Mouse (Mus musculus) MEL (cell line): Measurements from ENCODE around the gene Tedc1. TPM values are rescaled to one million over a fixed set of nuclear protein-coding genes. Genes with fewer than 3 reads are reported as not detected.

Experiments used
- DNase-seq: peaks from one replicate; pipeline ENCODE4 v3.0.0; 2011; ENCODE audit warnings: low read depth, low spot score
- H3K27ac ChIP-seq: 2 replicates; pipeline ENCODE4 v1.5.1; 2012; ENCODE audit warnings: low read depth, mild to moderate bottlenecking, control low read depth, low read length, moderate library complexity; ENCODE audit not compliant: control insufficient read depth
- H3K27me3 ChIP-seq, 2 experiments: fragments of 150-350 bp in 1 of 2; sonication (generic) in 1 of 2; 2 replicates each; pipeline ENCODE4 v1.6.1; 2012; ENCODE audit warnings: low read length in 2 of 2, mild to moderate bottlenecking in 2 of 2, improper control_type of control experiment in 1 of 2, moderate library complexity in 1 of 2; ENCODE audit not compliant: insufficient read depth in 2 of 2, control insufficient read depth in 1 of 2
- H3K36me3 ChIP-seq, 2 experiments: 2 replicates each; pipeline ENCODE4 v1.6.1; 2012 to 2014; ENCODE audit warnings: low read length in 2 of 2, improper control_type of control experiment in 1 of 2, inconsistent platforms in 1 of 2, mild to moderate bottlenecking in 1 of 2; ENCODE audit not compliant: insufficient read depth in 2 of 2, control insufficient read depth in 1 of 2
- H3K4me1 ChIP-seq, 2 experiments: fragments of 150-350 bp in 1 of 2; sonication (generic) in 1 of 2; 2 replicates each; pipeline ENCODE4 v1.6.1; 2012; ENCODE audit warnings: low read length in 2 of 2, improper control_type of control experiment in 1 of 2, mild to moderate bottlenecking in 1 of 2; ENCODE audit not compliant: insufficient read depth in 2 of 2, control insufficient read depth in 1 of 2
- H3K4me3 ChIP-seq, 2 experiments: fragments of 150-350 bp in 1 of 2; sonication (generic) in 1 of 2; 2 replicates each; pipeline ENCODE4 v1.5.1; 2012; ENCODE audit warnings: low read depth in 2 of 2, low read length in 2 of 2, mild to moderate bottlenecking in 2 of 2, moderate library complexity in 2 of 2, control low read depth in 1 of 2, improper control_type of control experiment in 1 of 2; ENCODE audit not compliant: control insufficient read depth in 1 of 2, insufficient read depth in 1 of 2
- H3K79me2 ChIP-seq: 2 replicates; pipeline ENCODE4 v1.6.1; 2012; ENCODE audit warnings: mild to moderate bottlenecking, low read length, moderate library complexity; ENCODE audit not compliant: control insufficient read depth, poor library complexity, insufficient read depth
- H3K9ac ChIP-seq: 2 replicates; pipeline ENCODE4 v1.6.1; 2012; ENCODE audit warnings: low read depth, mild to moderate bottlenecking, control low read depth, low read length, moderate library complexity; ENCODE audit not compliant: control insufficient read depth, poor library complexity, severe bottlenecking
- H3K9me3 ChIP-seq: fragments of 150-350 bp; sonication (generic); replicated peaks from 2 replicates; pipeline ENCODE4 v1.6.1; 2012; ENCODE audit warnings: mild to moderate bottlenecking, low read length, improper control_type of control experiment, moderate library complexity; ENCODE audit not compliant: insufficient read depth
- BHLHE40 ChIP-seq: IDR thresholded peaks from 2 replicates; pipeline ENCODE4 v1.6.1; 2012; ENCODE audit warnings: low read depth, mild to moderate bottlenecking, inconsistent platforms, low read length, improper control_type of control experiment, borderline replicate concordance
- CHD2 ChIP-seq: IDR thresholded peaks from 2 replicates; pipeline ENCODE4 v1.6.1; 2011; ENCODE audit warnings: low read length, improper control_type of control experiment
- CTCF ChIP-seq, 3 experiments: IDR thresholded peaks in 2 of 3; conservative IDR thresholded peaks in 1 of 3; 2 replicates each; pipeline ENCODE4 v1.5.1; 2011 to 2012; ENCODE audit warnings: low read length in 3 of 3, low read depth in 2 of 3, mild to moderate bottlenecking in 2 of 3, improper control_type of control experiment in 1 of 3, inconsistent platforms in 1 of 3, mixed read lengths in 1 of 3, moderate library complexity in 1 of 3; ENCODE audit not compliant: control insufficient read depth in 1 of 3, insufficient read depth in 1 of 3, poor library complexity in 1 of 3, severe bottlenecking in 1 of 3
- ETS1 ChIP-seq: IDR thresholded peaks from 2 replicates; pipeline ENCODE4 v1.6.1; 2012; ENCODE audit warnings: low read depth, mild to moderate bottlenecking, inconsistent platforms, low read length, improper control_type of control experiment, moderate library complexity
- GABPA ChIP-seq: IDR thresholded peaks from 2 replicates; pipeline ENCODE4 v1.6.1; 2012; ENCODE audit warnings: low read depth, mild to moderate bottlenecking, inconsistent platforms, low read length, improper control_type of control experiment, moderate library complexity
- GATA1 ChIP-seq: IDR thresholded peaks from 2 replicates; pipeline ENCODE4 v1.6.1; 2011; ENCODE audit warnings: low read depth, low read length, improper control_type of control experiment
- HCFC1 ChIP-seq: IDR thresholded peaks from 2 replicates; pipeline ENCODE4 v1.6.1; 2012; ENCODE audit warnings: low read depth, mild to moderate bottlenecking, inconsistent platforms, low read length, improper control_type of control experiment, moderate library complexity
- JUND ChIP-seq: IDR thresholded peaks from 2 replicates; pipeline ENCODE4 v1.6.1; 2011; ENCODE audit warnings: low read depth, mild to moderate bottlenecking, improper control_type of control experiment, low read length
- MAFK ChIP-seq: IDR thresholded peaks from 2 replicates; pipeline ENCODE4 v1.6.1; 2011; ENCODE audit warnings: low read depth, mild to moderate bottlenecking, low read length, improper control_type of control experiment, borderline replicate concordance
- MAZ ChIP-seq: IDR thresholded peaks from 2 replicates; pipeline ENCODE4 v1.6.1; 2012; ENCODE audit warnings: low read depth, mild to moderate bottlenecking, inconsistent platforms, low read length, improper control_type of control experiment
- MEF2A ChIP-seq: IDR thresholded peaks from 2 replicates; pipeline ENCODE4 v1.6.1; 2014; ENCODE audit warnings: low read depth, mild to moderate bottlenecking, inconsistent platforms, low read length, improper control_type of control experiment; ENCODE audit not compliant: poor library complexity, insufficient replicate concordance, severe bottlenecking; ENCODE audit errors: extremely low read depth
- MYB ChIP-seq: IDR thresholded peaks from 2 replicates; pipeline ENCODE4 v1.6.1; 2011; ENCODE audit warnings: mild to moderate bottlenecking, low read depth, low read length, improper control_type of control experiment
- NRF1 ChIP-seq: IDR thresholded peaks from 2 replicates; pipeline ENCODE4 v1.6.1; 2014; ENCODE audit warnings: low read depth, mild to moderate bottlenecking, inconsistent platforms, low read length, improper control_type of control experiment, moderate library complexity; ENCODE audit not compliant: poor library complexity, insufficient read depth, severe bottlenecking
- POLR2A ChIP-seq, 2 experiments: IDR thresholded peaks; 2 replicates each; pipeline ENCODE4 v1.6.1; 2011 to 2012; ENCODE audit warnings: low read length in 2 of 2, mild to moderate bottlenecking in 2 of 2, control low read depth in 1 of 2, improper control_type of control experiment in 1 of 2, low read depth in 1 of 2, moderate library complexity in 1 of 2; ENCODE audit not compliant: control insufficient read depth in 1 of 2, insufficient read depth in 1 of 2, poor library complexity in 1 of 2
- POLR2AphosphoS2 ChIP-seq: IDR thresholded peaks from 2 replicates; pipeline ENCODE4 v1.6.1; 2011; ENCODE audit warnings: low read length, improper control_type of control experiment
- POLR2AphosphoS5 ChIP-seq: IDR thresholded peaks from 2 replicates; pipeline ENCODE4 v1.6.1; 2012; ENCODE audit warnings: low read depth, borderline replicate concordance, mild to moderate bottlenecking, inconsistent platforms, low read length, moderate library complexity, mixed read lengths
- SIN3A ChIP-seq: IDR thresholded peaks from 2 replicates; pipeline ENCODE4 v1.6.1; 2012; ENCODE audit warnings: low read length, improper control_type of control experiment, inconsistent platforms
- SMC3 ChIP-seq: IDR thresholded peaks from 2 replicates; pipeline ENCODE4 v1.6.1; 2011; ENCODE audit warnings: low read depth, low read length, improper control_type of control experiment
- TCF12 ChIP-seq: IDR thresholded peaks from 2 replicates; pipeline ENCODE4 v1.6.1; 2014; ENCODE audit warnings: low read depth, mild to moderate bottlenecking, inconsistent platforms, low read length, improper control_type of control experiment, moderate library complexity
- USF1 ChIP-seq: IDR thresholded peaks from 2 replicates; pipeline ENCODE4 v1.6.1; 2014; ENCODE audit warnings: low read depth, mild to moderate bottlenecking, inconsistent platforms, low read length, improper control_type of control experiment, moderate library complexity
- ZMIZ1 ChIP-seq: IDR thresholded peaks from 2 replicates; pipeline ENCODE4 v1.6.1; 2012; ENCODE audit warnings: low read depth, mild to moderate bottlenecking, inconsistent platforms, low read length, improper control_type of control experiment, moderate library complexity
- polyA plus RNA-seq, 2 experiments: library from polyadenylated mRNA; stranded (reverse) in 1 of 2; unstranded in 1 of 2; fragments of >175 nt in 1 of 2; fragments of >200 nt in 1 of 2; gene quantifications; 2 replicates each; pipeline versions ENCODE4 v1.2.1 to v1.2.4; 2012; ENCODE audit warnings: low replicate concordance in 2 of 2, low read depth in 1 of 2; ENCODE audit not compliant: insufficient read length in 2 of 2, insufficient read depth in 1 of 2, missing spikeins in 1 of 2
- total RNA-seq: library from RNA; depleted of rRNA; stranded (reverse); fragments of 300-350 nt; gene quantifications from 2 replicates; pipeline ENCODE4 v1.2.3, GENCODE M21; 2012; rRNA removed

Gene Tedc1
- total RNA-seq (40.6 and 50.7 TPM in 2 replicates), polyA plus RNA-seq (10 to 100 TPM in 1 of 2 experiments, not detected in 1; 74.7 TPM)

DNA sequence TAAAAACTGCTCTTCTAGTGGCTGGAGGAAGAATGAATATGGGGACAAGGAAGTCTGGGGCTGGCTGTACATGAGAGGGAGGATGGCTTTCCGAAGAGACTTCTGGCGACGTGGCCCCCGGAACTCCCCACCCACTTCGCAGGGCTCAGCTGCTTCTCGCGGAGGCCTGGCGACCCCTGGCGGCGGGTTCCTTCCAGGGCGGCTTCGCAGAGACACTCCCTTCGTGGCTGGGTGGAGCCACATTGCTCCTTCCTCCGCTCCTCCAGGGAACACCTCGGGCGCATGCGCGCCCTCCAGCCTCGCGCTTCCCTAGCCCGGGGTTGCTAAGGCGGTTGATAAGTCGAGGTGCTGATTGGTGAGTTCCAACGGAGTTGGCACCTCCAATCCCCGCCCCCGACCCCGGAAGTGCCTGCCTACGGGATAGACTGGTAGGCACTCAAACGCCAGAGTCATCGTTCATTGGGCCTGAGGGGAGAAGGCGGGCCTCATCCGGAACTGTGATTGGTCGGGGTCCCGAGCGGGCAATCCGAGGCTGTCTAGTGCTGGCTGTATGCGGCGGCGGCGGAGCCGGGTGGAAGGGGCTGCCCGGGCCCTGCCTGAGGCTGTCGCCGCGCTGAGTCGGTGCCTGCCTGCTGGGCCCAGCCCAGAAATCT lies at the start of gene Tedc1:
Tedc1 (plus strand) TSS at position 535 of the 653 bp plus-strand sequence.
- Histone ChIP-seq H3K27me3 (no peaks in the 10 kb centered on the region), H3K36me3 (peaks cover 0 to 11% of the 10 kb centered on the region in 2 experiments; a peak in 2 of 4 replicates), H3K4me3 (peak within 1 kb of the TSS; percentile 68 to 71), H3K79me2 (peaks cover 10% of the 10 kb centered on the region), H3K9me3 (no peaks in the 10 kb centered on the region), H3K27ac (peak within 1 kb of the TSS; percentile 62), H3K4me1 (peaks cover 9 to 26% of the 10 kb centered on the region in 2 experiments), H3K9ac (peak within 1 kb of the TSS; percentile 74)
- no peak for TF ChIP-seq SMC3
- TF ChIP-seq ETS1, result no peak
- TF ChIP-seq JUND, result no peak
- peak; percentile 24; the same call in 1 of the 2 replicates for TF ChIP-seq GATA1
- TF ChIP-seq BHLHE40, result no peak
- TF ChIP-seq MEF2A, result no peak
- TF ChIP-seq GABPA, result no peak
- no peak for TF ChIP-seq POLR2AphosphoS2
- TF ChIP-seq MAFK, result no peak
- TF ChIP-seq USF1, result no peak
- no peak for TF ChIP-seq TCF12
- no peak for TF ChIP-seq POLR2AphosphoS5
- TF ChIP-seq HCFC1, result no peak
- no peak for TF ChIP-seq NRF1
- TF ChIP-seq MYB, result no peak
- peak in 1 of 2 experiments; percentile 80; a peak in 2 of 4 replicates for TF ChIP-seq POLR2A (IDR thresholded peaks at IDR 0.05; ENCODE audit: control insufficient read depth in 1 of 2, insufficient read depth in 1 of 2, low read depth in 1 of 2, low read length in 2 of 2, poor library complexity in 1 of 2)
- peak in 1 of 3 experiments; percentile 99; a peak in 2 of 6 replicates for TF ChIP-seq CTCF (IDR thresholded peaks at IDR 0.05 in 2 of 3, conservative IDR thresholded peaks at IDR 0.05 in 1 of 3; ENCODE audit: control insufficient read depth in 1 of 3, insufficient read depth in 1 of 3, low read depth in 2 of 3, low read length in 3 of 3, poor library complexity in 1 of 3, severe bottlenecking in 1 of 3)
- no peak for TF ChIP-seq SIN3A
- no peak for TF ChIP-seq MAZ
- TF ChIP-seq CHD2, result no peak
- TF ChIP-seq ZMIZ1, result no peak
- peak; percentile 100 for DNase-seq
